29 mouse cellular contexts compared by ENCODE assay signal in the genomic region with DNA sequence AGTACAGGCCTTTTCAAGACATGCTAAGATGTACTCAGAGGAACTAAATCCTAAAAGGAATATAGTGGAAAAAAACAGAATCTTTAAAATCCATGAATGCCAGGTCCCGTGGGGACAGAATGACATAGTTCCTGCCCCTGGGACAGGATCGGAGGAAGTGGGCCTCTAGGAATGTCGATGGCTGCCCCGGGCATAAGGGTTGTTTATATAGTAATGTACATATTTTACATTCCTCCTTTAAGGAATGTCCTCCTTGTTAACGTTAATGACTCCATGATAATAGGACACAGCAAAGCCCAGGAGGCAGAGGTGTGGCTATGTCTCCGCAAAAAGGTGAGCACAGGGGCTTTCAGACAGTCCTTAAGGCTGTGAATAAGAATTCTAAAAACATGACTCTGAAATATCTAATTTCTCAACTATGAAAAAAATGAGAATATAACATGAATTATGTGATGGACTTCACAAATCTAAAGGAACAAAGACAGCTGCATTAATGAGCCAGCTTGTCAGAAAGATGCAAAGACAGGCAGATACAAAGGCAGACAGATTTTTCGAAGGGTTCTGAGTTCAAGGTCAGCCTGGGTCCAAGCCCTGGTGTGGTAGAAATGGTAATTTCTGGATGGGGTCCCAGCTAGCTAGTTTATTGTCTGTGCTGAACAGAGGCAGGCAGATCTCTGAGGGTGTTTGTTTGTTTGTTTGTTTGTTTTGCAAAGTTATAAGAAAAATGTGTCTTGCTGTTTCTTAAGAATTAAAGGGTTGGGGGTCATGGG.
DNase-seq lines count a peak whose midpoint lies in the region; ATAC-seq and TF ChIP-seq lines count a peak whose summit lies in the region.
"Had no signal": no experiment of that assay in that cellular context is flagged by ENCODE, and none has a peak within 500 bp of the region (broad histone marks: within the 10 kb centered on the region; RNA-seq: fewer than 3 reads in every experiment).

No protein-coding gene starts in this region.

- intact Hi-C loops in heart, adult 2 months (cut with DNase I), result no loop called here
- intact Hi-C loops in left cerebral cortex, postnatal 36 days (cut with DNase I), result no loop called here

- 0 out of 2 replicates have a peak, but pooled peaks have one; percentile 39 for ATAC-seq in lung, embryonic 15.5 days (ENCODE audit: borderline replicate concordance, extremely low read depth, low FRiP score, low TSS enrichment)
- ATAC-seq: forebrain, postnatal 0 days; intestine, embryonic 16.5 days; liver, embryonic 12.5 days; liver, postnatal 0 days; midbrain, embryonic 15.5 days had no signal

- TF ChIP-seq EP300 in heart, adult 2 months (IDR thresholded peaks at IDR 0.05; ENCODE audit: insufficient read depth, low read depth, low read length), result no peak

- no peak for TF ChIP-seq POLR2A in heart, adult 2 months (IDR thresholded peaks at IDR 0.05; ENCODE audit: insufficient read depth, low read depth, low read length)

- peak; percentile 2 for DNase-seq in heart, adult 11 months
- DNase-seq in heart, adult 2 months, result no peak
- no peak for DNase-seq in lung, postnatal 14 days
- peak; percentile 90 for DNase-seq in R1 (ENCODE audit: low read depth, low spot score)
- DNase-seq in mesoderm, embryonic 11.5 days (ENCODE audit: low read depth, low spot score), result peak; percentile 58
- DNase-seq in left cerebral cortex, postnatal 36 days (ENCODE audit: low spot score in 2 of 2), result no peak
- no peak for DNase-seq in thymus, postnatal 10 days (ENCODE audit: low spot score in 2 of 2)
- DNase-seq: adrenal gland, adult 8-10 months; cerebellum, adult 2 months; cerebellum, postnatal 25 days; embryo, embryonic 11 days; forebrain, postnatal 0 days; heart, postnatal 14 days; kidney, postnatal 36 days; liver, postnatal 0 days; right cerebral cortex, postnatal 25 days; thymus, postnatal 14 days had no signal

- no peaks in the 10 kb centered on the region for H3K27me3 ChIP-seq in heart, adult 2 months (ENCODE audit: control insufficient read depth, insufficient read depth, low read length)
- H3K27me3 ChIP-seq in lung, embryonic 15.5 days, result no peaks in the 10 kb centered on the region
- H3K27me3 ChIP-seq: forebrain, embryonic 12.5 days; heart, embryonic 12.5 days; hindbrain, embryonic 12.5 days; limb, embryonic 13.5 days; liver, embryonic 12.5 days; midbrain, embryonic 15.5 days; stomach, embryonic 15.5 days had no signal

- H3K4me1 ChIP-seq in heart, adult 2 months (ENCODE audit: control insufficient read depth, insufficient read depth, low read length), result peaks cover 2% of the 10 kb centered on the region; the same call in 1 of the 2 replicates
- peaks cover 17% of the 10 kb centered on the region; the same call in 1 of the 2 replicates for H3K4me1 ChIP-seq in lung, embryonic 15.5 days
- H3K4me1 ChIP-seq: forebrain, embryonic 12.5 days; hindbrain, embryonic 12.5 days; limb, embryonic 13.5 days; liver, embryonic 12.5 days; midbrain, embryonic 10.5 days; midbrain, embryonic 15.5 days had no signal

- H3K27ac ChIP-seq in heart, adult 2 months, result no peak overlapping the region
- peak overlapping the region; percentile 22; the same call in 1 of the 2 replicates for H3K27ac ChIP-seq in lung, embryonic 15.5 days
- H3K27ac ChIP-seq: forebrain, embryonic 12.5 days; hindbrain, embryonic 12.5 days; layer of hippocampus, adult 2 months; left cerebral cortex, adult 2 months; limb, embryonic 13.5 days; liver, embryonic 12.5 days; midbrain, embryonic 10.5 days; midbrain, embryonic 15.5 days; stomach, embryonic 15.5 days had no signal

- no peaks in the 10 kb centered on the region for H3K79me2 ChIP-seq in heart, adult 2 months (replicated peaks; ENCODE audit: control insufficient read depth, insufficient read depth, low read length)

- H3K9ac ChIP-seq in heart, adult 2 months (ENCODE audit: low read depth, low read length), result no peak overlapping the region
- no peak overlapping the region for H3K9ac ChIP-seq in lung, embryonic 15.5 days
- H3K9ac ChIP-seq: forebrain, embryonic 12.5 days; forebrain, postnatal 0 days; heart, embryonic 12.5 days; hindbrain, embryonic 12.5 days; limb, embryonic 13.5 days; liver, embryonic 12.5 days; liver, postnatal 0 days; midbrain, embryonic 15.5 days; stomach, embryonic 15.5 days had no signal

- H3K9me3 ChIP-seq in lung, embryonic 15.5 days, result no peaks in the 10 kb centered on the region
- H3K9me3 ChIP-seq: forebrain, embryonic 12.5 days; heart, embryonic 12.5 days; hindbrain, embryonic 12.5 days; limb, embryonic 13.5 days; liver, embryonic 12.5 days; midbrain, embryonic 10.5 days; midbrain, embryonic 15.5 days; stomach, embryonic 15.5 days had no signal

- TF ChIP-seq CTCF in heart, adult 2 months (IDR thresholded peaks at IDR 0.05), result no peak

- no peak overlapping the region for H3K4me2 ChIP-seq in lung, embryonic 15.5 days
- H3K4me2 ChIP-seq: forebrain, embryonic 12.5 days; heart, embryonic 12.5 days; hindbrain, embryonic 12.5 days; limb, embryonic 13.5 days; liver, embryonic 12.5 days; midbrain, embryonic 15.5 days; stomach, embryonic 15.5 days had no signal

- WGBS in heart, adult 2 months, result 38% methylated on average over 7 of the region's 7 CpGs
- 19% methylated on average over 7 of the region's 7 CpGs for WGBS in lung, embryonic 15.5 days

- H3K4me3 ChIP-seq in heart, adult 2 months, result no peak overlapping the region
- H3K4me3 ChIP-seq in lung, embryonic 15.5 days, result no peak overlapping the region
- H3K4me3 ChIP-seq: forebrain, embryonic 12.5 days; heart, embryonic 12.5 days; hindbrain, embryonic 12.5 days; layer of hippocampus, adult 2 months; left cerebral cortex, adult 2 months; limb, embryonic 13.5 days; liver, embryonic 12.5 days; midbrain, embryonic 10.5 days; midbrain, embryonic 15.5 days; stomach, embryonic 15.5 days had no signal

- no peaks in the 10 kb centered on the region for H3K36me3 ChIP-seq in heart, adult 2 months (ENCODE audit: control insufficient read depth, insufficient read depth, low read length)
- H3K36me3 ChIP-seq in lung, embryonic 15.5 days, result no peaks in the 10 kb centered on the region
- H3K36me3 ChIP-seq: forebrain, embryonic 12.5 days; heart, embryonic 12.5 days; hindbrain, embryonic 12.5 days; limb, embryonic 13.5 days; liver, embryonic 12.5 days; midbrain, embryonic 10.5 days; midbrain, embryonic 15.5 days; stomach, embryonic 15.5 days had no signal

Comparison
In these comparisons a context has a peak if more than half of its experiments do, and no peak if none do; other contexts are left out.
1. DNase-seq: peak in heart, adult 11 months (single experiment), R1 (single experiment) and mesoderm, embryonic 11.5 days (single experiment); none in heart, adult 2 months (0 of 2), lung, postnatal 14 days (single experiment), left cerebral cortex, postnatal 36 days (0 of 2) and thymus, postnatal 10 days (0 of 2).